Mouse (Mus musculus) MEL (cell line): Measurements from ENCODE around the gene Pnpla1. TPM values are rescaled to one million over a fixed set of nuclear protein-coding genes. Genes with fewer than 3 reads are reported as not detected.
A peak's percentile ranks its signal among the peaks of the same experiment; 100 is the strongest.

Source experiments
- DNase-seq: peaks from one replicate; pipeline ENCODE4 v3.0.0; 2011; ENCODE audit warnings: low read depth, low spot score
- H3K27ac ChIP-seq: 2 replicates; pipeline ENCODE4 v1.5.1; 2012; ENCODE audit warnings: low read depth, mild to moderate bottlenecking, control low read depth, low read length, moderate library complexity; ENCODE audit not compliant: control insufficient read depth
- H3K27me3 ChIP-seq, 2 experiments: fragments of 150-350 bp in 1 of 2; sonication (generic) in 1 of 2; 2 replicates each; pipeline ENCODE4 v1.6.1; 2012; ENCODE audit warnings: low read length in 2 of 2, mild to moderate bottlenecking in 2 of 2, improper control_type of control experiment in 1 of 2, moderate library complexity in 1 of 2; ENCODE audit not compliant: insufficient read depth in 2 of 2, control insufficient read depth in 1 of 2
- H3K36me3 ChIP-seq, 2 experiments: 2 replicates each; pipeline ENCODE4 v1.6.1; 2012 to 2014; ENCODE audit warnings: low read length in 2 of 2, improper control_type of control experiment in 1 of 2, inconsistent platforms in 1 of 2, mild to moderate bottlenecking in 1 of 2; ENCODE audit not compliant: insufficient read depth in 2 of 2, control insufficient read depth in 1 of 2
- H3K4me1 ChIP-seq, 2 experiments: fragments of 150-350 bp in 1 of 2; sonication (generic) in 1 of 2; 2 replicates each; pipeline ENCODE4 v1.6.1; 2012; ENCODE audit warnings: low read length in 2 of 2, improper control_type of control experiment in 1 of 2, mild to moderate bottlenecking in 1 of 2; ENCODE audit not compliant: insufficient read depth in 2 of 2, control insufficient read depth in 1 of 2
- H3K4me3 ChIP-seq, 2 experiments: fragments of 150-350 bp in 1 of 2; sonication (generic) in 1 of 2; 2 replicates each; pipeline ENCODE4 v1.5.1; 2012; ENCODE audit warnings: low read depth in 2 of 2, low read length in 2 of 2, mild to moderate bottlenecking in 2 of 2, moderate library complexity in 2 of 2, control low read depth in 1 of 2, improper control_type of control experiment in 1 of 2; ENCODE audit not compliant: control insufficient read depth in 1 of 2, insufficient read depth in 1 of 2
- H3K79me2 ChIP-seq: 2 replicates; pipeline ENCODE4 v1.6.1; 2012; ENCODE audit warnings: mild to moderate bottlenecking, low read length, moderate library complexity; ENCODE audit not compliant: control insufficient read depth, poor library complexity, insufficient read depth
- H3K9ac ChIP-seq: 2 replicates; pipeline ENCODE4 v1.6.1; 2012; ENCODE audit warnings: low read depth, mild to moderate bottlenecking, control low read depth, low read length, moderate library complexity; ENCODE audit not compliant: control insufficient read depth, poor library complexity, severe bottlenecking
- H3K9me3 ChIP-seq: fragments of 150-350 bp; sonication (generic); replicated peaks from 2 replicates; pipeline ENCODE4 v1.6.1; 2012; ENCODE audit warnings: mild to moderate bottlenecking, low read length, improper control_type of control experiment, moderate library complexity; ENCODE audit not compliant: insufficient read depth
- BHLHE40 ChIP-seq: IDR thresholded peaks from 2 replicates; pipeline ENCODE4 v1.6.1; 2012; ENCODE audit warnings: low read depth, mild to moderate bottlenecking, inconsistent platforms, low read length, improper control_type of control experiment, borderline replicate concordance
- CHD2 ChIP-seq: IDR thresholded peaks from 2 replicates; pipeline ENCODE4 v1.6.1; 2011; ENCODE audit warnings: low read length, improper control_type of control experiment
- CTCF ChIP-seq, 3 experiments: IDR thresholded peaks in 2 of 3; conservative IDR thresholded peaks in 1 of 3; 2 replicates each; pipeline ENCODE4 v1.5.1; 2011 to 2012; ENCODE audit warnings: low read length in 3 of 3, low read depth in 2 of 3, mild to moderate bottlenecking in 2 of 3, improper control_type of control experiment in 1 of 3, inconsistent platforms in 1 of 3, mixed read lengths in 1 of 3, moderate library complexity in 1 of 3; ENCODE audit not compliant: control insufficient read depth in 1 of 3, insufficient read depth in 1 of 3, poor library complexity in 1 of 3, severe bottlenecking in 1 of 3
- E2F4 ChIP-seq: IDR thresholded peaks from 2 replicates; pipeline ENCODE4 v1.6.1; 2011; ENCODE audit warnings: low read depth, low read length, improper control_type of control experiment, borderline replicate concordance
- ELF1 ChIP-seq: IDR thresholded peaks from 2 replicates; pipeline ENCODE4 v1.6.1; 2014; ENCODE audit warnings: low read depth, mild to moderate bottlenecking, inconsistent platforms, low read length, improper control_type of control experiment, moderate library complexity
- ETS1 ChIP-seq: IDR thresholded peaks from 2 replicates; pipeline ENCODE4 v1.6.1; 2012; ENCODE audit warnings: low read depth, mild to moderate bottlenecking, inconsistent platforms, low read length, improper control_type of control experiment, moderate library complexity
- GABPA ChIP-seq: IDR thresholded peaks from 2 replicates; pipeline ENCODE4 v1.6.1; 2012; ENCODE audit warnings: low read depth, mild to moderate bottlenecking, inconsistent platforms, low read length, improper control_type of control experiment, moderate library complexity
- GATA1 ChIP-seq: IDR thresholded peaks from 2 replicates; pipeline ENCODE4 v1.6.1; 2011; ENCODE audit warnings: low read depth, low read length, improper control_type of control experiment
- HCFC1 ChIP-seq: IDR thresholded peaks from 2 replicates; pipeline ENCODE4 v1.6.1; 2012; ENCODE audit warnings: low read depth, mild to moderate bottlenecking, inconsistent platforms, low read length, improper control_type of control experiment, moderate library complexity
- JUND ChIP-seq: IDR thresholded peaks from 2 replicates; pipeline ENCODE4 v1.6.1; 2011; ENCODE audit warnings: low read depth, mild to moderate bottlenecking, improper control_type of control experiment, low read length
- MAX ChIP-seq: IDR thresholded peaks from 2 replicates; pipeline ENCODE4 v1.6.1; 2011; ENCODE audit warnings: low read length, improper control_type of control experiment
- MAZ ChIP-seq: IDR thresholded peaks from 2 replicates; pipeline ENCODE4 v1.6.1; 2012; ENCODE audit warnings: low read depth, mild to moderate bottlenecking, inconsistent platforms, low read length, improper control_type of control experiment
- MXI1 ChIP-seq: IDR thresholded peaks from 2 replicates; pipeline ENCODE4 v1.6.1; 2011; ENCODE audit warnings: mild to moderate bottlenecking, low read depth, low read length, improper control_type of control experiment
- MYB ChIP-seq: IDR thresholded peaks from 2 replicates; pipeline ENCODE4 v1.6.1; 2011; ENCODE audit warnings: mild to moderate bottlenecking, low read depth, low read length, improper control_type of control experiment
- NELFE ChIP-seq: IDR thresholded peaks from 2 replicates; pipeline ENCODE4 v1.6.1; 2011; ENCODE audit warnings: low read depth, low read length, improper control_type of control experiment
- POLR2A ChIP-seq, 2 experiments: IDR thresholded peaks; 2 replicates each; pipeline ENCODE4 v1.6.1; 2011 to 2012; ENCODE audit warnings: low read length in 2 of 2, mild to moderate bottlenecking in 2 of 2, control low read depth in 1 of 2, improper control_type of control experiment in 1 of 2, low read depth in 1 of 2, moderate library complexity in 1 of 2; ENCODE audit not compliant: control insufficient read depth in 1 of 2, insufficient read depth in 1 of 2, poor library complexity in 1 of 2
- POLR2AphosphoS2 ChIP-seq: IDR thresholded peaks from 2 replicates; pipeline ENCODE4 v1.6.1; 2011; ENCODE audit warnings: low read length, improper control_type of control experiment
- POLR2AphosphoS5 ChIP-seq: IDR thresholded peaks from 2 replicates; pipeline ENCODE4 v1.6.1; 2012; ENCODE audit warnings: low read depth, borderline replicate concordance, mild to moderate bottlenecking, inconsistent platforms, low read length, moderate library complexity, mixed read lengths
- RAD21 ChIP-seq: IDR thresholded peaks from 2 replicates; pipeline ENCODE4 v1.6.1; 2011; ENCODE audit warnings: mild to moderate bottlenecking, low read depth, low read length, improper control_type of control experiment
- RCOR1 ChIP-seq: IDR thresholded peaks from 2 replicates; pipeline ENCODE4 v1.6.1; 2012; ENCODE audit warnings: low read depth, mild to moderate bottlenecking, inconsistent platforms, low read length, improper control_type of control experiment
- SIN3A ChIP-seq: IDR thresholded peaks from 2 replicates; pipeline ENCODE4 v1.6.1; 2012; ENCODE audit warnings: low read length, improper control_type of control experiment, inconsistent platforms
- SMC3 ChIP-seq: IDR thresholded peaks from 2 replicates; pipeline ENCODE4 v1.6.1; 2011; ENCODE audit warnings: low read depth, low read length, improper control_type of control experiment
- TAL1 ChIP-seq: IDR thresholded peaks from 2 replicates; pipeline ENCODE4 v1.6.1; 2012; ENCODE audit warnings: mild to moderate bottlenecking, inconsistent platforms, low read length, moderate library complexity, mixed read lengths
- TBP ChIP-seq: IDR thresholded peaks from 2 replicates; pipeline ENCODE4 v1.8.0; 2011; ENCODE audit warnings: low read depth, low read length, improper control_type of control experiment
- TCF12 ChIP-seq: IDR thresholded peaks from 2 replicates; pipeline ENCODE4 v1.6.1; 2014; ENCODE audit warnings: low read depth, mild to moderate bottlenecking, inconsistent platforms, low read length, improper control_type of control experiment, moderate library complexity
- UBTF ChIP-seq: IDR thresholded peaks from 2 replicates; pipeline ENCODE4 v1.6.1; 2012; ENCODE audit warnings: low read depth, mild to moderate bottlenecking, inconsistent platforms, low read length, improper control_type of control experiment, moderate library complexity, borderline replicate concordance; ENCODE audit not compliant: insufficient read depth
- USF1 ChIP-seq: IDR thresholded peaks from 2 replicates; pipeline ENCODE4 v1.6.1; 2014; ENCODE audit warnings: low read depth, mild to moderate bottlenecking, inconsistent platforms, low read length, improper control_type of control experiment, moderate library complexity
- USF2 ChIP-seq, 2 experiments: IDR thresholded peaks; 2 replicates each; pipeline ENCODE4 v1.6.1; 2011 to 2012; ENCODE audit warnings: improper control_type of control experiment in 2 of 2, low read length in 2 of 2, borderline replicate concordance in 1 of 2, inconsistent platforms in 1 of 2, low read depth in 1 of 2, mild to moderate bottlenecking in 1 of 2; ENCODE audit not compliant: insufficient read depth in 1 of 2
- ZKSCAN1 ChIP-seq: IDR thresholded peaks from 2 replicates; pipeline ENCODE4 v1.6.1; 2012; ENCODE audit warnings: low read depth, mild to moderate bottlenecking, inconsistent platforms, low read length, improper control_type of control experiment, moderate library complexity
- ZNF384 ChIP-seq: IDR thresholded peaks from 2 replicates; pipeline ENCODE4 v1.6.1; 2012; ENCODE audit warnings: low read depth, mild to moderate bottlenecking, inconsistent platforms, low read length, improper control_type of control experiment
- polyA plus RNA-seq, 2 experiments: library from polyadenylated mRNA; stranded (reverse) in 1 of 2; unstranded in 1 of 2; fragments of >175 nt in 1 of 2; fragments of >200 nt in 1 of 2; gene quantifications; 2 replicates each; pipeline versions ENCODE4 v1.2.1 to v1.2.4; 2012; ENCODE audit warnings: low replicate concordance in 2 of 2, low read depth in 1 of 2; ENCODE audit not compliant: insufficient read length in 2 of 2, insufficient read depth in 1 of 2, missing spikeins in 1 of 2
- total RNA-seq: library from RNA; depleted of rRNA; stranded (reverse); fragments of 300-350 nt; gene quantifications from 2 replicates; pipeline ENCODE4 v1.2.3, GENCODE M21; 2012

The Pnpla1 gene
- total and polyA plus RNA-seq, 3 experiments, result 0.08 to 0.38 TPM; not detected in 1

- no peaks in the 10 kb centered on the region for H3K9me3 ChIP-seq
- H3K9ac ChIP-seq, result peak overlapping the region; percentile 33
- H3K79me2 ChIP-seq, result no peaks in the 10 kb centered on the region
- no peak; the same call in 1 of the 2 replicates for TF ChIP-seq SIN3A
- 0 out of 2 replicates have a peak, but pooled peaks have one; percentile 19 for TF ChIP-seq BHLHE40
- no peak; the same call in 1 of the 2 replicates for TF ChIP-seq TAL1
- no peak for TF ChIP-seq ZNF384
- no peak for TF ChIP-seq POLR2AphosphoS2
- TF ChIP-seq MAZ, result no peak
- peak; percentile 80 for TF ChIP-seq ETS1
- no peak for TF ChIP-seq CTCF (IDR thresholded peaks at IDR 0.05 in 2 of 3, conservative IDR thresholded peaks at IDR 0.05 in 1 of 3; ENCODE audit: control insufficient read depth in 1 of 3, insufficient read depth in 1 of 3, low read depth in 2 of 3, low read length in 3 of 3, poor library complexity in 1 of 3, severe bottlenecking in 1 of 3)
- TF ChIP-seq USF2 (IDR thresholded peaks at IDR 0.05; ENCODE audit: borderline replicate concordance in 1 of 2, insufficient read depth in 1 of 2, low read depth in 1 of 2, low read length in 2 of 2), result no peak
- 0 out of 2 replicates have a peak, but pooled peaks have one; percentile 37 for TF ChIP-seq E2F4
- TF ChIP-seq GABPA, result no peak
- TF ChIP-seq RCOR1, result no peak
- no peak for TF ChIP-seq TCF12
- no peak for TF ChIP-seq MYB
- TF ChIP-seq SMC3, result no peak
- TF ChIP-seq POLR2A (IDR thresholded peaks at IDR 0.05; ENCODE audit: control insufficient read depth in 1 of 2, insufficient read depth in 1 of 2, low read depth in 1 of 2, low read length in 2 of 2, poor library complexity in 1 of 2), result no peak
- TF ChIP-seq NELFE, result no peak
- TF ChIP-seq JUND, result no peak
- TF ChIP-seq HCFC1, result peak; percentile 9; the same call in 1 of the 2 replicates
- no peak for TF ChIP-seq UBTF
- no peak for TF ChIP-seq MXI1
- no peak for TF ChIP-seq RAD21
- no peak; the same call in 1 of the 2 replicates for TF ChIP-seq MAX
- peak; percentile 89 for TF ChIP-seq GATA1
- no peak for TF ChIP-seq ELF1
- TF ChIP-seq USF1, result no peak
- TF ChIP-seq CHD2, result no peak
- 0 out of 2 replicates have a peak, but pooled peaks have one; percentile 13 for TF ChIP-seq TBP
- no peak for TF ChIP-seq POLR2AphosphoS5
- no peak for TF ChIP-seq ZKSCAN1
- TF ChIP-seq, all 39 proteins: peak for 6
- H3K4me1 ChIP-seq, result peaks cover 0 to 5% of the 10 kb centered on the region in 2 experiments; a peak in 2 of 4 replicates
- DNase-seq, result peak; percentile 93
- peak overlapping the region; percentile 16; the same call in 1 of the 2 replicates for H3K27ac ChIP-seq
- peaks cover 0 to 6% of the 10 kb centered on the region in 2 experiments; a peak in 2 of 4 replicates for H3K36me3 ChIP-seq
- no peaks in the 10 kb centered on the region for H3K27me3 ChIP-seq
- H3K4me3 ChIP-seq, result peak overlapping the region; percentile 38 to 42
Measured at GRCm38 (mm10) chr17:28882316-28882715, 24.1 kb downstream of the Pnpla1 start.
